Mouse (Mus musculus) heart, adult 2 months (tissue): ENCODE data around the gene Ddias.

Experiments used
- CTCF ChIP-seq: fragments of 200-600 bp; IDR thresholded peaks from 2 replicates; pipeline ENCODE4 v1.8.1; 2022; ENCODE audit warnings: antibody characterized with exemption, mild to moderate bottlenecking, moderate library complexity
- POLR2A ChIP-seq: fragments of 200-500 bp; IDR thresholded peaks from 2 replicates; pipeline ENCODE4 v1.6.1; 2011; ENCODE audit warnings: mild to moderate bottlenecking, low read depth, low read length, control low read depth; ENCODE audit not compliant: insufficient read depth

GRCm38 (mm10) chr7:92874761-92875408, 838 bp upstream of the Ddias start:
- peak; percentile 83 for TF ChIP-seq POLR2A
- TF ChIP-seq CTCF, result no peak
